Mouse (Mus musculus): ENCODE results near the gene Gde1. TPM values are rescaled to one million over a fixed set of nuclear protein-coding genes. Genes with fewer than 3 reads are reported as not detected.

The Gde1 gene
- 36.0 and 74.9 TPM in 2 replicates for polyA plus RNA-seq (2012; rRNA removed)

DNA sequence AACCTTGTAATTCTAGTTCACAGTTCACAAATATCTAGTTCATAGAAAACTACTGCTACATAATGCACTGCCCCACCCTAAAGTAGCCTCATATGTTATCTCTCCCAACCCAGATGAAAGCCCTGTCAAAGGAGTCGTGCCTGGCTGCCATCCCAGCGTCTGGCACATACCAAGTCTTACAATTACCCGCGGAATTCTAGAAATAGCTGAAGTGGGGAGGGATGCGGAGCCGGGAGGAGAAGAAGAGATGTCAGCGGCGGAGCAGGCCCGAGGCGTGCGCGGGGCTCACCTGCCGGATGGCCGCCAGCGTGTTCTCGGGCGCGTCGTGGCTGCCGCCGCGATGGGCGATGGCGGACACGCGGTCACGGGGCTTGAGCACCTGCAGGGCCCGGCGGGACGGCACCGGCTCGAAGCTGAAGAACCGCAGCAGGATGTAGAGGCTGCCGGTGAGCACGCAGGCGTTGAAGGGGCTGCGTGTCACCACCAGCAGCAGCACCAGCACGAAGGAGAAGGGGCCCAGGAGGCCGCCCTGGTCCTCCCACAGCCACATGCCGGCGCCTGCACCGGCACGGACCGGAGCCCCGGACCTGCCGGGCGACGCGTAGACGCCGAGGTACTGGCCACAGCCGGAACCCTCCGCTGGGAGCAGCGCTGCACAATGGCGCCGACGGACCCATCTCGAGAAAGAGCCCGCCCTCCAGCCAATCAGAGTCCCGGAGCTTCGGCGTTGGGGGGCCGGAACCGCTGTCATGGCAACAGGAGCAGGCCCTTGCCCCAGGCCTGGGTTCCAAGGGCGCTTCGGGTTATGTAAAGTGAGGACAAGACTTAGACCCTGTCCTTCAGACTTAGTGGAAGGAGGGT, at the start of gene Gde1:
Gde1 (minus strand) TSS at position 678 of the 861 bp plus-strand sequence.
- DNase-seq (ENCODE audit: low read depth, low spot score), result peak; percentile 39
- 1% methylated on average over 66 of the region's 66 CpGs for WGBS

DNA sequence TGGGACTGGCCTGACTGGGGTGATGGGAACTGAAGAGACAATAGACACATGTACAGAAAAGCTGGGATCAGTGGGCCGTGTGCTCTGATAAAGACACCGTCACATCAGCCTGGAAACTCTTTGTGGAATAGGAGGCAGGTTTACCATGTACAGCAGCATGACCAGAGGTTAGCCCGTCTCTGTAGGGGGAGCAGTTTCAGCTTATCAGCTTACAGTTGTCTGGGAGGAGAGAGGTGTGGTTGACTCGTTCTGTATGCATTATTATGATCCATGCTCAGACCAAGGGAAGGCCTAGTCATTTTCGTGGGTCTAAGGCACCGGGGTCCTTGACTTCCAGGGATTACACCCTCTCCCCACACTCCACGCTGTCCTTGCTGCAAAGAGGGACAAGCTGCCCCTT, 46.0 kb upstream of the Gde1 start:
- WGBS, result 90% methylated on average over 7 of the region's 7 CpGs
- no peak for DNase-seq (ENCODE audit: low read depth, low spot score)

DNA sequence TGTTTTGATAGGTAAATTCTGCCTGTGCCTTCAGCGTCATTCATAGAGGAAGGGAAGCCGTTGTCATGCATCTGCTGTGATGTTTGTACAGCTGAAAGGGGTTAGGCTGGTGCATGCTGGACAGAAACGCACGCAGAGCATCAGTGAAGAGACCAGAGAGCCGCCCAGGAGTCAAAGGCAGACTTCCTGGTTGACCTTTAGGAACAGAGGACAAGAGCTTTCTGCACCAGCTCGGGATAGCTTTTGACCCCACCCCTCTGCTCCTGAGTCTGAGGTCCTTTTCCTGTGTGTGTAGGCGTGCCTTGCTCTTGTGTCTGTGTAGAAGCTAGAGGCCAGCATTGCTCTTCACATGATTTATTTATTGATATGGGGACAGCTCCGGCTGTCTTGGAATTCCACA, 44.1 kb upstream of the Gde1 start:
- no peak for DNase-seq (ENCODE audit: low read depth, low spot score)
- WGBS, result 70% methylated on average over 8 of the region's 8 CpGs

DNA sequence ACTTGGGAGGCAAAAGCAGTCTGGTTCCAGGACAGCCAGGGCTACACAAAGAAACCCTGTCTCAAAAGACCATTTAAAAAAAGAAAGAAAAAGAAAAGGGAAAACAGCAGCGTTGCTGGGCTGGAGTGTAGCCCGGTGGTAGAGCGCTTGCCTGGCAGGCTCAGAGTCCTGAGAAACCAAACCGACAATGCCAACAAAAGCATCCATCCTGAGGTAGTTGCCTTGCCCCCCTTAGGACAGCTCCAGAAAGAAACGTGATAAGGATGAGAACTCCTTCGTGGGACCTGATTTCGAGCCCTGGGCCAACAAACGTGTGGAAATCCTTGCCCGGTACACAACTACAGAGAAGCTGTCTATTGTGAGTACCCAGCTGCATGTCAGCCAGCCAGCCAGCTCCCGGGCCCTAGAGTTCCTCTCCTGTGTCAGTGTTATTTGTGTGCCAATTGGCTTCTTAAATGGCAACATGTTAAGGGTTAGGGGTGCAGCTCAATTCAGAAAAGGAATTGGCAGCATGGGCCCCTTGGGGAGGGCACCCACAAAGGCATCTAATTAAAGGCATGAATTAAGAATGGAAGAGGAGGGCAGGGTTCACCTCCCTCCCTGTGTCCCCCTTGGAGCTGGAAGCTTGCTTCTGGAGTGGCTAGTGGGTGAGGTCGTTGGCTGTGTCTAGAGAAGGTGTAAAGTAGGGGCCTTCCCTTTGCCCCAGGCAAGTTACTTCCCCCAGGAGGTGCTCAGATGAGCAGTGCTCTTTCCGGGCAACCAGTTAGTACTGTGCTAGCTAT, 42.5 kb upstream of the Gde1 start:
- DNase-seq (ENCODE audit: low read depth, low spot score), result no peak
- WGBS, result 93% methylated on average over 12 of the region's 12 CpGs

DNA sequence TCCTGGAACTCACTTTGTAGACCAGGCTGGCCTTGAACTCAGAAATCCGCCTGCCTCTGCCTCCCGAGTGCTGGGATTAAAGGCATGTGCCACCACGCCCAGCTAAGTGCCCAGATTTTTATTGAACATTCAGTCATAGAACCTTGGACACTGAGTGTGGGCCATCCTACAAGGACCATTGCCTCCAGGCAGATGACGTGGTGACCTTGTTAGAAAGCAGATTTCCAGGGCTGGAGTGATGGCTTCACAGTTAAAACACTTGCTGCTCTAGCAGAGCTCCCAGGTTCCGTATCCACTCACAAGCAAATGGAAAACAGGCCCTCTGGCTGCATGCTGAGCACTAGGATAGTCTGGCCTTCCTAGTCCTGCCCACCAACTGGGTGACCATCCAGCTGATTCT, 39.2 kb upstream of the Gde1 start:
- no peak for DNase-seq (ENCODE audit: low read depth, low spot score)
- 89% methylated on average over 5 of the region's 5 CpGs for WGBS

DNA sequence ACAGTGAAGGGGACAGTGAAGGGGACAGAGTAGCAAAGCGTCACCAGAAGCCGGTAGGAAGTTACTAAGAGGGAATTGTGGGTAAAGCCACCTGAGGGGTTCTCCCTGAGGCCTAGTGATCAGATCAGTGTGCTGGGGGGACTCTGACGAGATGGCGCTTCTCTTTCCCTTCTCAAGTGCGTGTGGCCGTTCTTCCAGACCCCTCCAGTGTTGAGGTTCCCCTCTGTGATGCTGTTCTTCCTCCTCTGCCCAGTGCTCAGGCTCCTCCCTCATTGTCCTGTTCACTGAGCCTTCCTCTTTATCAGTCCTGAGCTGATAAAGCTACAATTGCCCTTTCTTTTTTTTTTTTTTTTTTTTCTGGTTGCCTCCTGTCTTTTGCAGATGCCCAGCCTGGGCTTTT, 36.7 kb upstream of the Gde1 start:
- no peak for DNase-seq (ENCODE audit: low read depth, low spot score)
- WGBS, result 92% methylated on average over 6 of the region's 6 CpGs

DNA sequence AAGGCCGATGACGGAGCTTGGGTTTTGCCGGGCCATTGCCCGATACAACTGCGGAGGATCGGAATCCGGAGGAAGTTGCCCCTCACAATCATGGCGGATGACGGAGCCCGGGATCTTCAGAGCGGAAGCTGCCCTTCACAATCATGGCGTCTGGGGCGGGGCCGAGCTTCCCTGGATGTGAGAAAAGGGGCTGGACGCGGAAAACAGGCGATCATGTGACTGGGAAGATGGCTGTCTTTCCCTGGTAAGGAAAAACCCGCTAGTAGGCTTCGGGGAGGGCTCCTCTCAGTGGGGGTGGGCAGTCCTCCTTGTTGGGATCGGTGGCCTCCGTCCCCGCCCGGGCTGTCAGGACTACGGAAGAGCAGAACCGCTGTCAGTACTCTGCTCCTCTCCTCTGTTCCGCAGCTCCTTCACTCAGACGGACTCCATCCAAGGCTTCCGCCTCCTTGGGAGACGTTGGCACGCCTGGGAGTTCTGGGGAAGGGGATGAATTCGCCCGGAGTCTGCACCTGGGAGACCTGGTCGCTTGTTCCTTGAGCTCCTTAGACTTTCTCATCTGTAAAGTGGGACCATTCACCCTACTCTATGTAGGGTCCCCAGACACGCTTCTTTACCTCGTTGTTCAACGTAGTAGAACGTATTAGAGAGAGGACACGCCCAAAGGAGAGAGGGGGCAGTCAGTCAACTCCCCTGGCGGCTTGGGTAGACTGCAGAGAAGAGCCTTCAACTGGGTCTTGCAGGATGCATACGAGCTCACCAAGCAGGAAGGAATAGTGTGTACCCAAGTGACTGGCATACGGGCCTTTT, 35.2 kb upstream of the Gde1 start:
- WGBS, result 2% methylated on average over 41 of the region's 41 CpGs

DNA sequence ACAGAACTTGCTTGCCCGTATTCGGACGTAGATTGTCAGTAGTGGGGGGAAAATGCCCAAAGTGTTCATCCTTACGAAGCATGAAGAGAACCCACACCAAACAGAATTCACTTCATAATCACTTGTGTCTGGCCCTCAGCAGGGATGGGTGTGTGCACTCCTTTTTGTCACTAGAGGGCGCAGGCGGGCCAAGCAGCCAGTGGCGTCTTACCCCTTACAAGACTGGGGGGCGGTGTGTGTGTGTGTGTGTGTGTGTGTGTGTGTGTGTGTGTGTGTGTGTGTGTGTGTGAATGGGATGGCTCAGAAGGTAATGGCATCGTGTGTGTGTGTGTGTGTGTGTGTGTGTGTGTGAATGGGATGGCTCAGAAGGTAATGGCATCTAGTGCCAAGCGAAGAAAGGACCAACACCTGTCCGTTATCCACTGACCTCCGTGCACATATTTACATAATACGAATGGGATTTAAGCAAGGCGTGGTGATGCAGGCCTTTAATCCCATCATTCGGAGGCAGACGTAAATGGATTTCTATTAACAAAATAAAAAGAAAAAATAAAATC, 34.5 kb upstream of the Gde1 start, which contains the start of gene Vps35l:
Vps35l (plus strand) TSS at position 252 of the 557 bp plus-strand sequence.
- DNase-seq (ENCODE audit: low read depth, low spot score), result peak; percentile 32

More for the DNA sequence above, 35.2 kb upstream of the Gde1 start:
- DNase-seq (ENCODE audit: low read depth, low spot score), result peak; percentile 97

DNA sequence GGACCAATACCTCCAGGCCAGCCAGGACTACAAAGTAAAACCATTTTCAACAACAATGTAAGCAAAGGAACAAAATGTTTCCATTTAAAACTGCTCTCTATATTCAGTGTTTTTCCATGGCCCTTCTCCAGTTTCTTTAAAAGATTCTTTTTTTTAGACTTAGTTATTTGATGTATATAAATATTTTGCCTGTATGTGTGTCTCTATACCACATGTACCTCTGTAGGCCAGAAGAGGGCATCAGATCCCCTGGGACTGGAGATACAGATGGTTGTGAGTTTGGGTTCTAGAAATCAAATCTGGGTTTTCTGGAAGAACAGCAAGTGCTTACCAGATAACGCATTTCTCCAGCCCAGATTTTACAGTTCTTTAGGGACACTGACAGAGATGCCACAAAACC, 33.2 kb upstream of the Gde1 start:
- DNase-seq (ENCODE audit: low read depth, low spot score), result no peak
- WGBS, result 83% methylated on average over 1 of the region's 1 CpGs

More for the DNA sequence above, 34.5 kb upstream of the Gde1 start, which contains the start of gene Vps35l:
- WGBS, result 2% methylated on average over 16 of the region's 16 CpGs

DNA sequence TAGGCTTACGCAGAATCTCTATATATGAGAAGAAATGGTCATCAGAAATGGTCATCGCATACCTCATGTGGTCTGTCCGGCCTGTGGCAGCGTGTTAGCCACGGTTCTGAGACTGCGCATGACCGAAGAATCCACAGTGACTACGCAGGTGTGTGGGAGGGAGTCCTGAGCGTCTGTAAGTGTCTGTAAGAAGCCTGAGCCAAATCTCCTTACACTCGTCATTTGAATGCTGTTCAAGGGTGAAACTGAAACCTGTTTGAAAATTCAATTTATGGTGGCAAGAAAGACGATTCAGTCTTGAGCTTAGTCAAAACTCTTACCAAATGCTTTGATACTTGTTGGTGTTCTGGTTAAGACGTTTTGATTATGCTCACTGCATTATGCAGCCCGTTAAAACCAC, 27.6 kb upstream of the Gde1 start:
- DNase-seq (ENCODE audit: low read depth, low spot score), result no peak
- WGBS, result 89% methylated on average over 13 of the region's 13 CpGs

DNA sequence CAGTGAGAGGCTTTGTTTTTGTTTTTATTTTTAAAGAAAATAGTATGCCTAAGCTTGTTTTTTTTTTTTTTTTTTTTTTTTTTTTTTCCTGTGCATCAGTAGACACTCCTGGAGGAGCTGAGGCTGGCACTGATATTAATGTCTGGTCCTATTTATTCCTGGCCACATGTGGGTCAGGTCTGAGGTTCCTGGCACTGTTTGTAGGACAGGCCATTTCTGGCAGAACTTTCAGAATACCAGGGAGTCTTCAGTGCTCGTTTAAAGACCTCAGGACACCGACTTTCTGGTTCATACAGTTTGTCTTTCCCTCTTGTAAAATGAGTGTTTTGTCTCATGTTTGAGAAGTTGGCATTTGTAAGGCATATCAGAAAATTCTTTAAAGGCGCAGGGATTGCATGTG, 26.2 kb upstream of the Gde1 start:
- no peak for DNase-seq (ENCODE audit: low read depth, low spot score)
- WGBS, result 85% methylated on average over 3 of the region's 3 CpGs

DNA sequence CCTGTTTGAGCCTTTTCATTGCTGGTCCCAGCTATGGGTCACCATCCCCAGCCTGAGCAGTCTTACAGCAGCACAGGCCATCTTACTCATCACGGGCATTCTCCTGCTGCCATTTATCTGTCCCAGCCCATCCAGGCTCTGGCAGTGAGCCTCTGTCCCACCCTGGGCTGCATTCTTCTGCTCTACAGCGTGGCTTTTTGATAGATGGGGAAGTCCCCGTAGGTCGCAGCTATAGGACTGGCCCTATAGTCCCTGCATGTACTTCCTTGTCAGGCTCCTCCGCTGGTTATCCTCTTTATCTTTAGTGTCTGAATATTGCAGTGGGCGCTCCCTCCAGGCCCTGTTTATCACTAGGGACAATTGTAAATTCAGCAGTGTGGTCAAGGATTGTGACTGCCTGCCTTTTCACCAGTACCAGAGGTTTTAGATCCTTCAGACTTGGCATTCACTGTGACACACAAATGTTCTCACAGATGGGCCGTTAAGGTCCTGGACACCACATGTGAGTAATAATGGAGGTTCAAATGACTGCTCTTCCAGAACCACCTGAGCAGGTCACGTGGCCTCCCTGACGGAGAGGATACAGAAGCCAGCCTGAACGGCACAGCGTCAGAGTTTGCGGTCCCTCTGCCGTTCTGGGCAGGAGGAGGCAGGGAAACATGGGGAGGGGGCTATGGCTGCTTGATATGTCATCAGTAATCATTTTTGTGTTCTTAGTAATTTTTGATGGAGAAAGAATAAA, 23.4 kb upstream of the Gde1 start:
- DNase-seq (ENCODE audit: low read depth, low spot score), result no peak
- 89% methylated on average over 13 of the region's 13 CpGs for WGBS

DNA sequence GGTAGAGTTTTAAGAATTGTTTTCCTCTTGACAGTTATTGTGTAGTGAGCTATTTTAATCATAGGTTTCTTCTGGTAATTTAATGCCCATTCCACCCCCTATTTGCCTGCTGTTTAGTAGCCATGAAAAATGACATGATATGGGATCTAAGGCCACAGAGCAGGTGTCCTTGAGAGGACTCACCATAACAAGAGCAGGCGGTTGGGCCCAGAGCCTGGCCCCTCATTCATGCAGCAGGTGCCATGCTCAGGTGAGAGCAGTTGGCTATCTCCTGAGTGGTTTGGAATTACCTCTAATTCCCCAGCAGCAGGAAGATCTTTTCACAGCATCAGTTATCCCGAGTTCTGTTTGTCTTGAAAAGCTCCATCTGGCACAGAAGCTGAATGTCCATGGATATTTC, 19.9 kb upstream of the Gde1 start:
- WGBS, result 78% methylated on average over 2 of the region's 2 CpGs
- no peak for DNase-seq (ENCODE audit: low read depth, low spot score)

DNA sequence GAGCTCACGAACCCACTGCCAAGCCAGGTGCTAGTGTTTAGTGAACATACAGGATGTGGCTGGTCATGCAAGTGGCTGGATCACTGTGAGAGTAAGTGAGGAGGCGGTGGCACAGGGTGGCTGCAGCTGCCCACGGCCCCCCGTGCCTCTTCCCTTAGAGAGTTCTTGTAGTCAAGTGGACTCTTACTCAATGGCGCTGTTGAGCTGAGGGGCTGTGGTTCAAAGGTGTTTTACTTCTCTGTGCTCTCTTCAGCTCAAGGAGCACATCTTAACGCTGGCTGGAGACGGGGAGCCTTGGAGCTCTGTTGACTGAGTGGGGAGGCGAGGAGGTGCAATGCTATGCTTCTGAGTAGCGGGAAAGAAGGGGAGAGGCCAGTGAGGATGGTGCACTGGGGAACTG, 18.3 kb upstream of the Gde1 start:
- 91% methylated on average over 9 of the region's 9 CpGs for WGBS

DNA sequence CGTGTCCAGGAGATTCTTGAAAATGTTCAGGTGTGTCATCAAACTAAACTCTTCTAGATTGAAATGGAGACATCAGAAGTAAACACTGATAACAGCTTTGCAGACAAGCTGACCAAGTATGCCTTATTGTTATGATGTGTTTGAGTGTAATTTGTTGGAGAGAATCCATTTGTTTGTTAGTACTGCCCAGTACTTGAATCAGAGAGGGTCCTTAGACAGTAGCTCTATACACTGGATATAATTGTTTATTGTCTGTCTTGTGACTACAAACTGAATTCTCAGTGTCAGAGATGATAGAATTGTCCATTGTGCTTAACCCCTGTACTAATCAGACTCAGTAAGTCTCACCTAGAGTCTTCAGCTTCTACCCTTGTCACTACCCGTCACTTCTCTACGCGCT, 12.5 kb upstream of the Gde1 start:
- WGBS, result 95% methylated on average over 4 of the region's 4 CpGs
- no peak for DNase-seq (ENCODE audit: low read depth, low spot score)

More for the DNA sequence above, 18.3 kb upstream of the Gde1 start:
- no peak for DNase-seq (ENCODE audit: low read depth, low spot score)

DNA sequence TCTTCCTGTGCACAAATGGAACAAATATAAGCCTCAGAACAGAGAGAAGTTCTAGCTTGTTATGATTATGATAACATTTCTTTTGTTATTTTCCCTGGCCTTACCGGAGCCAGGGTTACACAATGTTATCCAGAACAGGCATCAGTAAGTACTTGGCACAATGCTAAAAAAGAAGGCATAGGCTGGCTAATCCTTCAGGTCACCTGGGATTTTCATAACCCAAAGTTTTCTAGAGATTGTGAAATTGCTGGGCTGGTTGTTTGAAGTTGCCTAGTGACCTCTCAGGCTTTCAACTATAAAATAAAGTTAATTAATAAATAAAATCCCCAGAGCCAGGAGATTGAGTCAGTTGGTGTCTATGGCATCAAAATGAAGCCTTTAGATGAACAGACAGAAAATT, 9.3 kb upstream of the Gde1 start:
- 94% methylated on average over 1 of the region's 1 CpGs for WGBS
- no peak for DNase-seq (ENCODE audit: low read depth, low spot score)

DNA sequence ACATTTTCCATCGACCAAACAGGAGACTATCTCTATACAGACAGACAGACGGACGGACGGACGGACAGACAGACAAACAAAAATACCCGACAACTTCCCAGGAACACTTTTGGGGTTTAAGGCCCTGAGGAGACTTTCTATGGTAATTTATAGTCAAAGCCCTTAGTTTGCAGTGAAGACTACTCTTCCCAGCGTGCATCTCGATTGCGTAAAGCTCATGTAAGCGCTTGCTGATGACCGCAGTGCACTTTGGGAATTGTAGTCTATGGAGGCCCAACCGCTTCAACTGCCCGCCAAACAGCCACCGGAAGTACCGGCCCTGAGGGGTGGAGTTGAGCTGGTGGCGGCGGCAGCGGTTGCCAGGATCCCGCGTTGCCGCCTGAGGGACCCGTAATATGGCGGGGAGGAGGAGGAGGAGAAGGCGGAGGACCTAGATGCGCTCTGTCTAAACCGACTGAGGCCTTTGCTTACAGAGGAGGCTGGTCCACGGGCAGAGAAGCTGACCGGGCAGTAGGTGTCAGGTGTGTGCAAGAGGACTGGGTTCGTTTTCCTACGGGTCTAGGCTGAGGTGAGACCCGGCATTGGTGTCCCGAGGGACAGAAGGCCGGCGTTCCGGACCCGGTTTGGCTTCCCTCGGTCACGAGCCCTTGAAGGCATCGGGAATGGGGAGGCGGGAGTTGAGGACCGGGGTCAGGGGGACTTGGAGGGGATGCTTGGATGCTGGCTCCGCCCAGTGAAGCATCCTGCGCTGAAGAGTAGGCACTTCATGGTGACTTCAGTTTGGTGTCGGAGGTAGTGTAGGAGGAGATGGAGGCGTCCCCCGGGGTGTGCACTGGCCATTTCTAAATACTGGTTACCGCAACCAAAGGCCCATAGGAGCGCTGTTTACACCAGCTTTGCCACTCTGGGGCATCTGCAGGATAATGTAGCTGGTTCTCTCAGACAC, 6.9 kb upstream of the Gde1 start, which contains the start of gene Ccp110:
Ccp110 (plus strand) TSS at position 325 of the 946 bp plus-strand sequence.
- DNase-seq (ENCODE audit: low read depth, low spot score), result peak; percentile 98
- WGBS, result 2% methylated on average over 48 of the region's 48 CpGs

DNA sequence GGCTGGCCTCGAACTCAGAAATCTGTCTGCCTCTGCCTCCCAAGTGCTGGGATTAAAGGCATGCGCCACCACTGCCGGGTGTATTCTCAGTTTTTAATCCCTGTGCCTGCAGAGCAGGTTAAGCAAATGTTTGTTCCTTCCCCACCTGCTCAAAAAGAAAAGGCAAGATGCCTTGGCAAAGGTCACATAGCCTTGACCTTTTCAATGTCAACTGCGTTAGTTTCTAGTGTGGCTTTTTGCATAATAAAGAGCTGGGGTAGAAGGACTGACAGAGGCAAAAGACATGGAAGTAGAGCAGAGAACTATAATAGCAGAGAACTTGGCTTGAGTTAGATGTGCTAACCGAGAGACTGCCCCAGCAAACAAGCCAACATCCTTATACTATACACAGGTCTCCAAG, 5.2 kb upstream of the Gde1 start:
- no peak for DNase-seq (ENCODE audit: low read depth, low spot score)
- 66% methylated on average over 5 of the region's 5 CpGs for WGBS
